Mouse (Mus musculus) adrenal gland, adult 10 weeks (tissue): ENCODE results near the gene Gca. TPM values are rescaled to one million over a fixed set of nuclear protein-coding genes. Genes with fewer than 3 reads are reported as not detected.

ENCODE experiments used
- polyA plus RNA-seq: library from polyadenylated mRNA; stranded (reverse); fragments of 350-450 nt; fragmentation: Illumina TruSeq; extraction: RNeasy Lipid Tissue Mini Kit (QIAGEN cat#74804); gene quantifications from one replicate; pipeline ENCODE4 v1.2.3, GENCODE M21; 2014; ENCODE audit warnings: low read depth, low replicate concordance

Gca gene
- 14.2 TPM for polyA plus RNA-seq

DNA sequence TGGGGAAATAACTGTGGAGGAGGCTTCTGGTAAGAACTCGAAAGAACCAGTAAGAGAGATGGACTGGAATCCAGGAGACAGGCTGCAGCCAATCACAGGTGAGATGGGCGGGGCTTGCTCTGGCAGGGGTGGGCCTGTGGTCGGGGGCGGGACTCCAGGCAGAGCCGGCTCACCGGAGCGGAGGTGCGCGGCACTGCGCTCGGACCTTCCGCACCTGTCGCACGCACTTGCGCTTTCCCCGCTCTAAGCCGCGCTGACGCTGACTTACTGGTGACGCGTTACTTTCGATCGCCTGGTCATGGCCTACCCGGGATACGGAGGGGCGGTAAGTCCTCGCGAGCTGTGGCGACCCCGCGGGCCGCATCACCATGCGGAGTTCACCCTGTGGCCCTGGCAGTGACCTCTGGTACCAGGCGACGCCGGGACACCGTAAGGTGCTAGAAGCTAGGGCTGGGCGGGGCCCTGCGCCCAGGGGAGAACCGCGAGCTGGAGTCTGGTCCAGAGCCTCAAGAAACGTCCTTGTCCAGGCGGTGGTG lies at the start of gene Gca:
TSS of gene Gca (plus strand) at position 151 of the 536 bp plus-strand sequence.

GRCm38 (mm10) chr2:62646014-62646645 lies 18.0 kb upstream of the Gca start, which contains the start of gene Ifih1:
Ifih1 (minus strand) TSS chr2:62646255.

Other genes starting within 250 kb of the Gca start
- gene Gcg, start 180.6 kb upstream of the Gca start, polyA plus RNA-seq = not detected
- gene Fap, start 90.2 kb upstream of the Gca start, polyA plus RNA-seq = 7.0 TPM
- gene Ifih1, start 18.0 kb upstream of the Gca start, polyA plus RNA-seq = 43.0 TPM